18 mouse cellular contexts compared by ENCODE assay signal in genomic region chr1:62234039-62234438, GRCm38 (mm10).
A peak's percentile ranks its signal among the peaks of the same experiment; 100 is the strongest.
DNase-seq lines count a peak whose midpoint lies in the region; ATAC-seq and TF ChIP-seq lines count a peak whose summit lies in the region.
"Had no signal": no experiment of that assay in that cellular context is flagged by ENCODE, and none has a peak within 500 bp of the region (broad histone marks: within the 10 kb centered on the region; RNA-seq: fewer than 3 reads in every experiment).

No protein-coding gene starts in this region.

- no peak for TF ChIP-seq CTCF in forebrain, postnatal 0 days (IDR thresholded peaks at IDR 0.05; ENCODE audit: low read depth)

- H3K27me3 ChIP-seq in forebrain, embryonic 14.5 days (replicated peaks; ENCODE audit: control insufficient read depth, insufficient read depth, low read length): no peaks in the 10 kb centered on the region
- no peaks in the 10 kb centered on the region for H3K27me3 ChIP-seq in forebrain, postnatal 0 days (ENCODE audit: insufficient read depth, low read length)
- no peaks in the 10 kb centered on the region for H3K27me3 ChIP-seq in midbrain, embryonic 14.5 days (ENCODE audit: control insufficient read depth, insufficient read depth, low read length)
- H3K27me3 ChIP-seq in midbrain, embryonic 11.5 days (ENCODE audit: control insufficient read depth, insufficient read depth, low read length): no peaks in the 10 kb centered on the region
- no peaks in the 10 kb centered on the region for H3K27me3 ChIP-seq in heart, embryonic 11.5 days (ENCODE audit: control insufficient read depth, insufficient read depth, low read length)
- H3K27me3 ChIP-seq: embryonic facial prominence, embryonic 13.5 days; hindbrain, embryonic 13.5 days; kidney, embryonic 15.5 days; midbrain, embryonic 13.5 days; neural tube, embryonic 15.5 days had no signal

- no peak overlapping the region for H3K9ac ChIP-seq in forebrain, embryonic 14.5 days (ENCODE audit: low read length)
- H3K9ac ChIP-seq in forebrain, postnatal 0 days: no peak overlapping the region
- H3K9ac ChIP-seq in midbrain, embryonic 14.5 days (replicated peaks; ENCODE audit: low read length): no peak overlapping the region
- H3K9ac ChIP-seq in midbrain, embryonic 11.5 days (ENCODE audit: low read length): no peak overlapping the region
- H3K9ac ChIP-seq in heart, embryonic 11.5 days (ENCODE audit: low read depth, low read length): no peak overlapping the region
- H3K9ac ChIP-seq: embryonic facial prominence, embryonic 13.5 days; hindbrain, embryonic 13.5 days; kidney, embryonic 15.5 days; midbrain, embryonic 13.5 days; neural tube, embryonic 15.5 days had no signal

- no peak overlapping the region for H3K4me2 ChIP-seq in forebrain, embryonic 14.5 days (ENCODE audit: low read length)
- no peak overlapping the region for H3K4me2 ChIP-seq in forebrain, postnatal 0 days (ENCODE audit: low read depth)
- no peak overlapping the region for H3K4me2 ChIP-seq in midbrain, embryonic 14.5 days (ENCODE audit: low read length)
- H3K4me2 ChIP-seq in midbrain, embryonic 11.5 days: no peak overlapping the region
- H3K4me2 ChIP-seq in heart, embryonic 11.5 days: no peak overlapping the region
- H3K4me2 ChIP-seq: embryonic facial prominence, embryonic 13.5 days; hindbrain, embryonic 13.5 days; kidney, embryonic 15.5 days; midbrain, embryonic 13.5 days; neural tube, embryonic 15.5 days had no signal

- no peak overlapping the region for H3K27ac ChIP-seq in forebrain, embryonic 14.5 days (ENCODE audit: low read depth, low read length)
- H3K27ac ChIP-seq in forebrain, postnatal 0 days (ENCODE audit: low read depth, low read length): no peak overlapping the region
- H3K27ac ChIP-seq in midbrain, embryonic 14.5 days (replicated peaks; ENCODE audit: low read depth, low read length): no peak overlapping the region
- no peak overlapping the region for H3K27ac ChIP-seq in midbrain, embryonic 11.5 days (ENCODE audit: low read depth, low read length)
- H3K27ac ChIP-seq in heart, embryonic 11.5 days (ENCODE audit: low read depth, low read length): no peak overlapping the region
- H3K27ac ChIP-seq: embryonic facial prominence, embryonic 13.5 days; hindbrain, embryonic 13.5 days; kidney, embryonic 15.5 days; midbrain, embryonic 13.5 days; neural tube, embryonic 15.5 days had no signal

- no peak for ATAC-seq in forebrain, embryonic 14.5 days
- ATAC-seq in forebrain, postnatal 0 days: no peak
- no peak for ATAC-seq in midbrain, embryonic 14.5 days (ENCODE audit: low FRiP score, low TSS enrichment)
- ATAC-seq in midbrain, embryonic 11.5 days (ENCODE audit: low FRiP score): no peak
- no peak for ATAC-seq in heart, embryonic 11.5 days (replicated peaks; ENCODE audit: insufficient number of reproducible peaks, low FRiP score, low TSS enrichment)
- ATAC-seq: intestine, embryonic 16.5 days; midbrain, embryonic 13.5 days had no signal

- peaks cover 5% of the 10 kb centered on the region; the same call in 1 of the 2 replicates for H3K4me1 ChIP-seq in forebrain, embryonic 14.5 days (ENCODE audit: control insufficient read depth, insufficient read depth, low read length)
- H3K4me1 ChIP-seq in forebrain, postnatal 0 days (ENCODE audit: insufficient read depth): peaks cover 4% of the 10 kb centered on the region; the same call in 1 of the 2 replicates
- no peaks in the 10 kb centered on the region for H3K4me1 ChIP-seq in midbrain, embryonic 14.5 days (ENCODE audit: control insufficient read depth, insufficient read depth, low read length)
- H3K4me1 ChIP-seq in midbrain, embryonic 11.5 days (ENCODE audit: control insufficient read depth, insufficient read depth, low read length): no peaks in the 10 kb centered on the region
- H3K4me1 ChIP-seq in heart, embryonic 11.5 days (ENCODE audit: control insufficient read depth, insufficient read depth, low read length): no peaks in the 10 kb centered on the region
- H3K4me1 ChIP-seq: kidney, embryonic 15.5 days had no signal

- DNase-seq in forebrain, embryonic 14.5 days (ENCODE audit: low spot score): peak; percentile 53
- no peak for DNase-seq in forebrain, postnatal 0 days
- DNase-seq in midbrain, embryonic 14.5 days: peak; percentile 51
- no peak for DNase-seq in midbrain, embryonic 11.5 days (ENCODE audit: low spot score, missing footprints)
- peak; percentile 12 for DNase-seq in lung, postnatal 10 days
- no peak for DNase-seq in heart, adult 9 months (ENCODE audit: low spot score in 2 of 2)
- DNase-seq: cerebellum, postnatal 14 days; gastrocnemius, postnatal 10 days; heart, adult 18-20 months; thymus, postnatal 4 days had no signal

- H3K36me3 ChIP-seq in forebrain, embryonic 14.5 days (ENCODE audit: control insufficient read depth, insufficient read depth, low read length): no peaks in the 10 kb centered on the region
- no peaks in the 10 kb centered on the region for H3K36me3 ChIP-seq in forebrain, postnatal 0 days (ENCODE audit: insufficient read depth)
- H3K36me3 ChIP-seq in midbrain, embryonic 14.5 days (ENCODE audit: control insufficient read depth, insufficient read depth, low read length): no peaks in the 10 kb centered on the region
- no peaks in the 10 kb centered on the region for H3K36me3 ChIP-seq in midbrain, embryonic 11.5 days (ENCODE audit: control insufficient read depth, insufficient read depth, low read length)
- no peaks in the 10 kb centered on the region for H3K36me3 ChIP-seq in heart, embryonic 11.5 days (ENCODE audit: control insufficient read depth, insufficient read depth, low read length)
- H3K36me3 ChIP-seq: embryonic facial prominence, embryonic 13.5 days; hindbrain, embryonic 13.5 days; kidney, embryonic 15.5 days; midbrain, embryonic 13.5 days; neural tube, embryonic 15.5 days had no signal

- H3K4me3 ChIP-seq in forebrain, embryonic 14.5 days (ENCODE audit: low read depth, low read length): no peak overlapping the region
- H3K4me3 ChIP-seq in forebrain, postnatal 0 days (ENCODE audit: low read depth, low read length): no peak overlapping the region
- H3K4me3 ChIP-seq in midbrain, embryonic 14.5 days (replicated peaks; ENCODE audit: low read depth, low read length): no peak overlapping the region
- no peak overlapping the region for H3K4me3 ChIP-seq in midbrain, embryonic 11.5 days (ENCODE audit: low read depth, low read length)
- no peak overlapping the region for H3K4me3 ChIP-seq in heart, embryonic 11.5 days (ENCODE audit: low read depth, low read length)
- H3K4me3 ChIP-seq: embryonic facial prominence, embryonic 13.5 days; hindbrain, embryonic 13.5 days; kidney, embryonic 15.5 days; midbrain, embryonic 13.5 days; myocyte; neural tube, embryonic 15.5 days had no signal

- WGBS in forebrain, embryonic 14.5 days: 45% methylated on average over 1 of the region's 1 CpGs
- WGBS in forebrain, postnatal 0 days: 47% methylated on average over 1 of the region's 1 CpGs
- WGBS in midbrain, embryonic 14.5 days: 23% methylated on average over 1 of the region's 1 CpGs
- 25% methylated on average over 1 of the region's 1 CpGs for WGBS in midbrain, embryonic 11.5 days
- 45% methylated on average over 1 of the region's 1 CpGs for WGBS in heart, embryonic 11.5 days (ENCODE audit: insufficient replicate concordance)

- no peaks in the 10 kb centered on the region for H3K9me3 ChIP-seq in forebrain, embryonic 14.5 days (replicated peaks; ENCODE audit: control insufficient read depth, low read length)
- no peaks in the 10 kb centered on the region for H3K9me3 ChIP-seq in forebrain, postnatal 0 days (ENCODE audit: low read length)
- no peaks in the 10 kb centered on the region for H3K9me3 ChIP-seq in midbrain, embryonic 14.5 days (ENCODE audit: control insufficient read depth, low read length)
- H3K9me3 ChIP-seq in midbrain, embryonic 11.5 days (ENCODE audit: control insufficient read depth, low read length): no peaks in the 10 kb centered on the region
- no peaks in the 10 kb centered on the region for H3K9me3 ChIP-seq in heart, embryonic 11.5 days (replicated peaks; ENCODE audit: control insufficient read depth, low read length)
- H3K9me3 ChIP-seq: embryonic facial prominence, embryonic 13.5 days; hindbrain, embryonic 13.5 days; kidney, embryonic 15.5 days; midbrain, embryonic 13.5 days; neural tube, embryonic 15.5 days had no signal

Comparison
In these comparisons a context has a peak if more than half of its experiments do, and no peak if none do; other contexts are left out.
1. DNase-seq: peak in forebrain, embryonic 14.5 days (single experiment), midbrain, embryonic 14.5 days (single experiment) and lung, postnatal 10 days (single experiment); none in forebrain, postnatal 0 days (single experiment), midbrain, embryonic 11.5 days (single experiment) and heart, adult 9 months (0 of 2).